Mouse (Mus musculus): ENCODE data around the gene Gm4871. TPM values are rescaled to one million over a fixed set of nuclear protein-coding genes. Genes with fewer than 3 reads are reported as not detected.
"Not testable (repeated sequence)": the region's sequence is repeated elsewhere in the genome, so short reads cannot be mapped to it uniquely, and the experiment has no call there.

The Gm4871 gene
- polyA plus RNA-seq, 1 experiment from 2014 or later = not detected

DNA sequence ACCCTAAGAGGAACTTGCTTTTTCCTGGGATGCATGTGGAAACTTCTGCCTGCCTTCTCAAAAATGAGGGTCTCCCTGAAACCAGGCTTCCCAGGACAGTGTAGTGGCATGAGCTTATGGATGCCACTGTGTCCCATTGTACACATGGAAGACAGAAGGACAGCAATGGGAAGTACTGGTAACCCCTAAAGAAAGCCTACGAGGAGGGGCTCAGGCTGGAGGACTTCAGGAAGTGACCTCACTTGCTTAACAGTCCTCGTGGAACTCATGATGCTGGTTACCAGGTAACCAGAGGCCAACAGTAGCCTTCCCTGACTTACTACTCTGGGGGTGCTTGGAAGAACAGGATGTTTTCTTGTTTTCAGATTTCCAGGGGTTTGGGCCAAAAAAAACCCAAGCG lies 10.1 kb upstream of the Gm4871 start, which contains the start of gene 1700018F24Rik:
Gene 1700018F24Rik, plus strand, starts transcription at position 301 of the 400 bp plus-strand sequence.
- not testable (repeated sequence) for H3K9ac ChIP-seq; H3K9me3 ChIP-seq (replicated peaks); H3K27me3 ChIP-seq (replicated peaks); H3K27ac ChIP-seq (ENCODE audit: poor library complexity, severe bottlenecking); H3K4me1 ChIP-seq (replicated peaks); H3K36me3 ChIP-seq; H3K4me2 ChIP-seq; H3K4me3 ChIP-seq
- WGBS = 38% methylated on average over 3 of the region's 3 CpGs
- 0 out of 2 replicates have a peak, but pooled peaks have one; percentile 25 for ATAC-seq (ENCODE audit: insufficient number of reproducible peaks, low FRiP score)

DNA sequence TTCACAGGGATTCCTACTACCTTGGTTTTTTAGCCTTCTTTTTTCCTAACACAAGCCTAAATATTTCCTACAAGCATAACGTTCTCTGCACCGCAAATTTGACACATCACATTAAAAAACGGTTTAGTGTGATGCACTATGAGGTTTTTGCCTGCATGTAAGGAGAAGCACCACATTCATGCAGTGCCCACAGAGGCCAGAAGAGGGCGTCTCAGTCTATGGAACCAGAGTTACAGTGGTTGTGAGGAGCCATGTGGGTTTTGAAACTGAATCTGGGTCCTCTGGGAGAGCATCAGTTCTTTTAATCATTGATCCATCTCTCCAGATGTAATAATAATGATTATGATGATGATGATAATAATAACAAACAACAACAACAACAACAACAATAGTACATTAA lies 9.1 kb upstream of the Gm4871 start:
- no peak overlapping the region for H3K4me2 ChIP-seq
- ATAC-seq (ENCODE audit: insufficient number of reproducible peaks, low FRiP score) = no peak
- no peaks in the 10 kb centered on the region for H3K27me3 ChIP-seq (replicated peaks)
- no peak overlapping the region for H3K4me3 ChIP-seq
- WGBS = 48% methylated on average over 4 of the region's 4 CpGs
- no peaks in the 10 kb centered on the region for H3K4me1 ChIP-seq (replicated peaks)
- no peak overlapping the region for H3K9ac ChIP-seq
- no peak overlapping the region for H3K27ac ChIP-seq (ENCODE audit: poor library complexity, severe bottlenecking)
- no peaks in the 10 kb centered on the region for H3K9me3 ChIP-seq (replicated peaks)
- no peaks in the 10 kb centered on the region for H3K36me3 ChIP-seq

DNA sequence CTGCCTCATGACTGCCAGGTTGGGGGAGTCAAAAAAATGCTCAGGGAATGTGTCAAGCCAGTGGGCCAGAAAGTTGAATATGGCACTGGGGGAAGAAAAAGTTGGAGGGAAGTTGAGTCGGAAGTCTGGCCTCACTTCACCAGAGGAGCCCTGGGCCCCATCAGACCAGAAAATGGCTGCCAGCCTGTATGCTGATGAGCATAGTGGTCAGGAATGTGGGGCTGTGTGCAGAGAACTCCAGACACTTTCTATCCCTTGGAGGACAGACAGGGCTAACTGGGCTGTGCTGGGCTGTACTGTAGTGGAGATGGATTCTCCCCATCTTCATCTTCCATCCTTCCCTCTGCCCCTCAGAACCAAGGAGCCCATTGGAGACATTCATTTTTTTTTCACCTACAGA lies 2.1 kb downstream of the Gm4871 start:
- H3K4me2 ChIP-seq; H3K9ac ChIP-seq; ATAC-seq (ENCODE audit: insufficient number of reproducible peaks, low FRiP score); H3K4me1 ChIP-seq (replicated peaks); H3K27me3 ChIP-seq (replicated peaks); H3K9me3 ChIP-seq (replicated peaks); H3K27ac ChIP-seq (ENCODE audit: poor library complexity, severe bottlenecking); H3K4me3 ChIP-seq; H3K36me3 ChIP-seq: not testable (repeated sequence)
- WGBS = 94% methylated on average over 1 of the region's 1 CpGs

DNA sequence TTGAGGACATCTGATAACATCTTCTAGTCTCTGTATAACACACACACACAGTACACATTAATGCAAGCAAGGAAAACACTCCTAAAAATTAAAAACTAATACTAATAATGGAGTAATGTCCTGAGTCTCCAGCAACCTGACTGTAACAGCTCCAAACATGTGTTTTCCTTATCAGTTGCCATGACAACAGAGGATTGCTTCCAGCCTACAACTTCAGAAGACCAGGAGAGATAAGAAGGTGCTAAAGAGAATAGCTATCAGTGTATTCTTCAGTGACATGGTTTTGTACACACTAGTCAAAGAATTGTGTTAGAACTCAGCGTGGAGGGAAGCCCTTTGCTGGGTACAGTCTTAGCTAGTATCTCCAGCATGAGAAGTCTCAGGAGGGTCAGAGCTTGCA lies 11.8 kb downstream of the Gm4871 start:
- not testable (repeated sequence) for ATAC-seq (ENCODE audit: insufficient number of reproducible peaks, low FRiP score)

DNA sequence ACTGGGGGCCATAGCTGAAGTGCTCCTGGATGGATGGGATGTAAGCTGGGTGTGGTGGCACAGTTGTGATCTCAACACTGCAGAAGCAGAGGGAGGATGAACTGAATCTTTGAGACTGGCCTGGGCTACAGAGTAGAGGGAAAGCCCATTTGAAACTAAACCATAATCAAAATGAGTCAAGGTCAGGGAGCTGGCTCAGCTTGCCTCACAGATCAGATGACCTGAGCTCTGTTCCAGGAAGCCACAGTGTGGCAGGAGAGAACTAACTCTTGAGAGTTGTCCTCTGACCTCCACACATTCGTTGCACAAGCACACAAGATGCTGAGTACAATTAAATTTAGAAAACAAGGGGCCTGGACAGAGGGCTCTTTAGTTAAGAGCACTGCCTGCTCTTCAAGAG lies 12.3 kb downstream of the Gm4871 start:
- H3K4me2 ChIP-seq; H3K9me3 ChIP-seq (replicated peaks); H3K27me3 ChIP-seq (replicated peaks); H3K36me3 ChIP-seq; H3K9ac ChIP-seq; H3K4me3 ChIP-seq; ATAC-seq (ENCODE audit: insufficient number of reproducible peaks, low FRiP score); H3K27ac ChIP-seq (ENCODE audit: poor library complexity, severe bottlenecking): not testable (repeated sequence)
- 33% methylated on average over 1 of the region's 1 CpGs for WGBS
- peaks cover 10% of the 10 kb centered on the region for H3K4me1 ChIP-seq (replicated peaks)

More for the DNA sequence above, 11.8 kb downstream of the Gm4871 start:
- not testable (repeated sequence) for H3K4me1 ChIP-seq (replicated peaks); H3K4me3 ChIP-seq; H3K9me3 ChIP-seq (replicated peaks); H3K36me3 ChIP-seq; H3K4me2 ChIP-seq; H3K27me3 ChIP-seq (replicated peaks); H3K27ac ChIP-seq (ENCODE audit: poor library complexity, severe bottlenecking); H3K9ac ChIP-seq
- 13% methylated on average over 1 of the region's 1 CpGs for WGBS

DNA sequence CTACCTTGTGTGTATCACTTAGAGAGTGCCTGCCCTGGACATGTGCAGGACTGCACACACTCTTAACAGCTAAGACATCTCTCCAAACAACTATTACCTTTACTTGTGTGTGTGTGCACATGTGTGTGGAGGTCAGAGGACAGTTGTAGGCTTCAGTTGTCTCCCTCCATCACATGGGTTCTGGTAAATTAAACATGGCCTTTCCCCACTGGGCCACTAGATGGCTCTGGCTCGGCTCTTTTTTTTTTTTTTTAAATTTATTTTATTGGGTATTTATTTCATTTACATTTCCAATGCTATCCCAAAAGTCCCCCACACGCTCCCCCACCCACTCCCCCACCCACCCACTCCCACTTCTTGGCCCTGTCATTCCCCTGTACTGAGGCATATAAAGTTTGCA lies 15.8 kb downstream of the Gm4871 start:
- not testable (repeated sequence) for H3K9ac ChIP-seq; H3K36me3 ChIP-seq; H3K27me3 ChIP-seq (replicated peaks); H3K9me3 ChIP-seq (replicated peaks); H3K27ac ChIP-seq (ENCODE audit: poor library complexity, severe bottlenecking); H3K4me3 ChIP-seq; H3K4me2 ChIP-seq; ATAC-seq (ENCODE audit: insufficient number of reproducible peaks, low FRiP score)
- WGBS = 36% methylated on average over 2 of the region's 2 CpGs
- peaks cover 15% of the 10 kb centered on the region for H3K4me1 ChIP-seq (replicated peaks)

DNA sequence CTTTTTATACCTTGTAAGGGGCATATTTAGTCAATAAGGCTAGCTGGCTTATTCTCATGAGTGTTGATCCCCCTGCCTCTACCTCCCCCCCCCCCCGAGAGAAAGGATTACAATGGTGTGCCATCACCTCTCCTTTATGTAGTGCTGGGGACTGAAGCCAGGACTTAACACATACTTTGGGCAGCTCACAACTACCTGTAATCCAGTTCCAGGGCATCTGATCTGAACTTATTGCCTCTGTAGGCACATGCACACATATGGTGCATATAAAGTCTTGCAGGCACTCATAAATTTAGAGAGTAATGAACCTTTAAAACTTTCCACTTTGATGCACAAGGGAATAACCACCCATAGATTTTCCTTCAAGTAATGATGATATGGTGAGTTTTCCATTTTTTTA lies 18.3 kb downstream of the Gm4871 start:
- H3K27me3 ChIP-seq (replicated peaks) = no peaks in the 10 kb centered on the region
- H3K4me3 ChIP-seq = no peak overlapping the region
- H3K9me3 ChIP-seq (replicated peaks) = no peaks in the 10 kb centered on the region
- no peak for ATAC-seq (ENCODE audit: insufficient number of reproducible peaks, low FRiP score)
- H3K36me3 ChIP-seq = no peaks in the 10 kb centered on the region
- peaks cover 8% of the 10 kb centered on the region for H3K4me1 ChIP-seq (replicated peaks)
- no peak overlapping the region for H3K27ac ChIP-seq (ENCODE audit: poor library complexity, severe bottlenecking)
- WGBS = 80% methylated on average over 1 of the region's 1 CpGs
- H3K9ac ChIP-seq = no peak overlapping the region
- H3K4me2 ChIP-seq = no peak overlapping the region

DNA sequence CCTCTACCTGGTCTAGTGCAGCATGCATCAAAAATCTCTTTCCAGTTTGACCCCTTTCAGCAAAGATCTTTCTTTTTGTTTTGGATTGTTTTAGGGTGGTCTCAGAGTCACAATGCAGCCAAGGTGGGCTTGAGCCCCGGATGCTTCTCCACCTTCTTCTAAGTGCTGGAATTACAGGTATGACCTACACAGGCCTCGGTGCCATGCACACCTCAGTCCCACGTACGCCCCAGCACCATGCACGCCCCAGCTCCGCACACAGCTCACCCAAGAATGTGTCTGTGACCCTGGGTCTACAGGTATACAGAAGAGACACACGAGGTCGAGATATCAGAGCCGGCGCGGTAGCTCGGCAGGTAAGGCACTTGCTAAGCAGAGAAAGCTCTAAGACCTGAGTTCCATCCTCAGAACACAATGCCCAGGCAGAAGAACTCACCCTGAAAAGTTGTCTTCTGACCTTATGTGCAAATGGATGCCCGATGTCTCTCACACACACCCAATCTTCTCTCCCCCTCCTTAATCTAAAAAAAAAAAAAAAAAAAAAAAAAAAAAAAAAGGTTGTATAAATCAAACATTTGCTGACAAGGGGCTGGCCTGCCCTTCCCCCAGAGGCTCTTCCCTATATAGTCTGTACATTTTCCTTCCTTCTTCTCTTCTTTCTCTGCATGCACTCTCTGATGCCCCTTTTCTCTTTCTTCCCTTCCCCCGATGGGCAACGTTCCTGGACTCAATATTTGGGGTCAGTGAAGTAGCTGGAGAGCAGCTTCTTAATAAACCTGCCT lies 23.5 kb downstream of the Gm4871 start:
- no peaks in the 10 kb centered on the region for H3K9me3 ChIP-seq (replicated peaks)
- no peak for ATAC-seq (ENCODE audit: insufficient number of reproducible peaks, low FRiP score)
- no peak overlapping the region for H3K4me3 ChIP-seq
- H3K4me1 ChIP-seq (replicated peaks) = peaks cover 7% of the 10 kb centered on the region
- no peaks in the 10 kb centered on the region for H3K27me3 ChIP-seq (replicated peaks)
- H3K4me2 ChIP-seq = no peak overlapping the region
- H3K27ac ChIP-seq (ENCODE audit: poor library complexity, severe bottlenecking) = no peak overlapping the region
- WGBS = 88% methylated on average over 15 of the region's 15 CpGs
- no peaks in the 10 kb centered on the region for H3K36me3 ChIP-seq
- no peak overlapping the region for H3K9ac ChIP-seq

DNA sequence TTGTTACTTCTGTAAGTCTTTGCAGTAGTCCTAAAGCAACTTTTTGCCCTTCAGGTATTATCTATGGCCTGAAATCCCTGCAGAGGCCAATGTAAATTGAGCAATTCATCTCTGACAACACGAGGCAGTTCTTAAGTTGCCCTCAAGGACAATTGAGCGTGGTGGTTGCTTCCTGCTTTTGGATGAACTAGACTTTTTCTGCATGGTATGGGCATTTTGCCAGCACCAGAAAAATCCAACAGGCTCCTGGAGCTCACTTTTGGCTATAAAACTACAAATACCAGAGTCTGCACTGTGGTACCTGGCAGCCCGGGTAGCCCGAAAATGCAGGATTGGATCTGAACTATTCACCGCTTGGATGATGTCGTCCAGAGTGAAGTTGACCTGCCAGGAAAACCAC lies 27.0 kb downstream of the Gm4871 start:
- peaks cover 7% of the 10 kb centered on the region for H3K4me1 ChIP-seq (replicated peaks)
- H3K27ac ChIP-seq (ENCODE audit: poor library complexity, severe bottlenecking) = no peak overlapping the region
- WGBS = 80% methylated on average over 6 of the region's 6 CpGs
- no peaks in the 10 kb centered on the region for H3K9me3 ChIP-seq (replicated peaks)
- no peak overlapping the region for H3K9ac ChIP-seq
- H3K4me2 ChIP-seq = no peak overlapping the region
- no peaks in the 10 kb centered on the region for H3K36me3 ChIP-seq
- no peak overlapping the region for H3K4me3 ChIP-seq
- no peak for ATAC-seq (ENCODE audit: insufficient number of reproducible peaks, low FRiP score)
- no peaks in the 10 kb centered on the region for H3K27me3 ChIP-seq (replicated peaks)

DNA sequence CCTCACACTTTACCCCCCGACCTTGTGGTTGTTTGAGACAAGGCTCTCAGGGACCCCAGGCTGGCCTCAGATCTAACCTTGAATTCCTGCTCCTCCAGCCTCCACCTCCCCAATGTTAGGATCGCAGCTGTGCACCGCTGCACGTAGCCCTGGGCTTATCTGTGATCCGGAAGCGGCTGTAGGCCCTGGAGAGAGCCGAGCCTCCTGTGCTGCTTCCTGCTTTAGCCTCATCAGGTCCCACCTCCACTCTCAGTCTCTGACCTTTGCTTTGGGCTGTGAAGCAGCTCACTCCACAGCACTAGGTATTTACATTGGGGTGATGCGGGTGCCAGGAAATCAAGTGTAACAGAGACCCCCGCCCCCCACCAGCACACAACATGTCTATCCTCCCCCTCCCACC lies 28.1 kb downstream of the Gm4871 start:
- Histone ChIP-seq H3K4me2 (no peak overlapping the region), H3K9ac (no peak overlapping the region), H3K9me3 (replicated peaks) (no peaks in the 10 kb centered on the region; the same call in 1 of the 2 replicates), H3K4me3 (no peak overlapping the region), H3K27ac (ENCODE audit: poor library complexity, severe bottlenecking) (no peak overlapping the region), H3K4me1 (replicated peaks) (peaks cover 7% of the 10 kb centered on the region), H3K27me3 (replicated peaks) (no peaks in the 10 kb centered on the region), H3K36me3 (no peaks in the 10 kb centered on the region)
- ATAC-seq (ENCODE audit: insufficient number of reproducible peaks, low FRiP score) = peak; percentile 66
- 43% methylated on average over 9 of the region's 9 CpGs for whole genome bisulfite sequencing

DNA sequence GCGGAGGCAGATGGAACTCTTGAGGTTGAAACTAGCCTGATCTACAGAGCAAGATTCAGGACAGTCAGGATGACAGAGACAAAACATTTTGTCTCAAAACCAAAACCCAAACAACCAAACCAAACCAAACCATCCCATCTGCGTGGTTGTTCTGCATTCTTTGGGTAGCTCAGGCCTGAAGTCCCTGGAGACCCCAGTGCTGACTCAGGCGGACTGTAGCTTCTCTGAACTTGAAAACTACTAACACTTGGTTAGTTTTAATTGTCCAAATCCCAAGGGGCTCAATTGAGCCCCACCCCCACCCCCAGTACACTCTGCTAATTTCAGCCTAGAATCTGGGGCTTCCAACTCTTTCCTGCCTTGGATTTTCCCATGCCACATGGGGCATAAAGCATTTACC lies 29.2 kb downstream of the Gm4871 start:
- 77% methylated on average over 3 of the region's 3 CpGs for WGBS
- no peaks in the 10 kb centered on the region for H3K27me3 ChIP-seq (replicated peaks)
- no peak overlapping the region for H3K4me2 ChIP-seq
- H3K36me3 ChIP-seq = no peaks in the 10 kb centered on the region
- ATAC-seq (ENCODE audit: insufficient number of reproducible peaks, low FRiP score) = no peak
- no peak overlapping the region for H3K9ac ChIP-seq
- no peak overlapping the region for H3K4me3 ChIP-seq
- H3K4me1 ChIP-seq (replicated peaks) = peaks cover 7% of the 10 kb centered on the region
- H3K27ac ChIP-seq (ENCODE audit: poor library complexity, severe bottlenecking) = no peak overlapping the region
- H3K9me3 ChIP-seq (replicated peaks) = no peaks in the 10 kb centered on the region; the same call in 1 of the 2 replicates

DNA sequence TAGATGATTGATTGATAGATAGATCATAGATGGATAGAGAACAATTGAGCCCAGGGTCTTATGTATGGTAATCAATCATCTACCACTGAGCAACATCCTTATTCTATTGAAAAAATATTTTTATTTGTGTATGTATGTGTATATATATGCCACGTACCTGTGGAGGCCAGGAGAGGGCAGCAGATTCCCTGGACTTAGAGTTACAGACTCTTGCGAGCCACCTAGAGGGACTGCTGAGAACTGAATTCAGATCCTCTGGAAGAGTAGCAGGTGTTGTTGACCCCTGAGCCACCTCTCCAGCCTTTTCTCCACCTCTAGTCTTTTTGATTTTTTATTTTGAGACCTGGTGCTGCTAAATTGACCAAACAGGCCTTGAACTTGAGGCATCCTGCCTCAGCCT lies 34.1 kb downstream of the Gm4871 start:
- no peak for ATAC-seq (ENCODE audit: insufficient number of reproducible peaks, low FRiP score)
- Histone ChIP-seq H3K4me1 (replicated peaks) (no peaks in the 10 kb centered on the region), H3K4me2 (no peak overlapping the region), H3K27ac (ENCODE audit: poor library complexity, severe bottlenecking) (no peak overlapping the region), H3K9ac (no peak overlapping the region), H3K27me3 (replicated peaks) (no peaks in the 10 kb centered on the region), H3K36me3 (no peaks in the 10 kb centered on the region), H3K9me3 (replicated peaks) (no peaks in the 10 kb centered on the region; the same call in 1 of the 2 replicates), H3K4me3 (no peak overlapping the region)
- 24% methylated on average over 2 of the region's 2 CpGs for WGBS
